Mouse (Mus musculus): ENCODE measurements around the gene Gmfb.
"Not testable (repeated sequence)": the region's sequence is repeated elsewhere in the genome, so short reads cannot be mapped to it uniquely, and the experiment has no call there.

Gene Gmfb

GRCm38 (mm10) chr14:46821873-46822716 is at the start of gene Gmfb:
Gmfb (minus strand) TSS chr14:46822242.
- DNase-seq (ENCODE audit: low read depth, low spot score) = peak; percentile 87

DNA sequence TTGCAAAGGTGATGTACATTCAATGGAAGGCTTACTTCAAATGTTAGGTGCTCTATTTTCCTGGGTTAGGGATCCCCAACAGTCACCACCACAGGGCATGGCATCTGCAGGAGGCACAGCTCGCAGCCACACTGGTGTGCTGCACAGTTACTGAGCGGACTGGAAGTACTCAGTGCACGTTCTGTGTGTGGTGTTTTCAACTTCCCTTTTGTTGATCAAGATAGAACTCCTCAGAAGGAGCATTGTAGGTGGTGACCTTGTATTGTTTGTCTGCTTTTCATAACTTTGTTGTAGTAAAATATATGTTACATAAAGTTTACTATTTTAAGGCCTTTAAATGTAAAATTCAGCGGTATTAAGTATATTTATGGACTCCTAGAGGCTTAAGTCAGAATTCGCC is 40.9 kb upstream of the Gmfb start:
- no peak for DNase-seq (ENCODE audit: low read depth, low spot score)

DNA sequence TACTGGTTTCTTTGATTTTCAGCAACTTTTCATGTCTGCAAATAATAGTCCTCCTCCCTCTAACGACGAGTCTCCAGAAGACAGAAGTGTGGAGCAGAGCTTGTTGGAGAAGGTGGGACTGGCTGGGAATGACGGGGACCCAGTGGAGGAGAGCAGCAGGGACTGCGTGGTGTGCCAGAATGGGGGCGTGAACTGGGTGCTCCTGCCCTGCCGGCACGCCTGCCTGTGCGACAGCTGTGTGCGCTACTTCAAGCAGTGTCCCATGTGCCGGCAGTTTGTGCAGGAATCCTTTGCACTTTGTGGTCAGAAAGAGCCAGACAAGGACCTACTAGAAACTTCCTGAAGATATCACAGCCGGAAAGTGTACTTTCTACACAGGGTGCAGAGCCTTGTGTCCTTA is 31.6 kb upstream of the Gmfb start:
- DNase-seq (ENCODE audit: low read depth, low spot score) = no peak

DNA sequence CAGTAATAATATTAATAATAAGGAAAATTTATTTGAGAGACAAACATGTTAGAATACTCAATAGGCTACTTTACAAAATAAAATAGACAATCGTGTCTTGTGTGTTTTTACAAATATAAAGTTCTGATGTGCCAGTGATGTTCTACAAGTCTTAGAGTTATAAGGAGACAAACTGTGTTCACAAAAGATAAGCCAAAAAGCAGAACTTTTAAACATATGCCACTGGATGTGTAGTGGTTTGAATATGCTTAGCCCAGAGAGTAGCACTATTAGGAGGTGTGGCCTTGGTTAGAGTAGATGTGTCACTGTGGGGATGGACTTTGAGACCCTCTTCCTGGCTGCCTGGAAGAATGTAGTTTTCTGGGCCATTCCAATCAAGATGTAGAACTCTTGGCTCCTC is 27.7 kb upstream of the Gmfb start:
- DNase-seq (ENCODE audit: low read depth, low spot score) = no peak

- no peak for DNase-seq (ENCODE audit: low read depth, low spot score)
These were observed 26.7 kb upstream of the Gmfb start for GRCm38 (mm10) chr14:46848736-46849135.

GRCm38 (mm10) chr14:46848063-46848590 is 26.1 kb upstream of the Gmfb start:
- DNase-seq (ENCODE audit: low read depth, low spot score) = no peak

DNA sequence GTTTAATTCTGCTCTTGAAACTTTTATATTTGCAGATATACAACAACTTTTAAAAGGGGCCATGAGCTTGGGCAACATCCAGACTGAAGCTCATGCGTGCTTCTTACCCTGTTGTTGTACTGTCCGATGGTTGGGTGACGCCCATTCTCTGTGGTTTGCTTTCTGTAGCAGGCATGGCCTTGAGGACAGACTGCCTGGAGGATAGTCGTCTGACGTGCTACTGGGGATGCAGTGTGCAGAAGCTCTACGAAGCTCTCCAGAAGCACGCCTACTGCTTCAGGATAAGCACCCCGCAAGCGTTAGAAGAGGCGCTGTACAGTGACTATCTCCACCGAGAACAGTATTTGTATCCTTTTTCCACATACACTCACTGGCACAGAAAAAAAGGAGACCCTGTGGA is 23.7 kb upstream of the Gmfb start:
- no peak for DNase-seq (ENCODE audit: low read depth, low spot score)

GRCm38 (mm10) chr14:46839326-46839725 is 17.3 kb upstream of the Gmfb start:
- DNase-seq (ENCODE audit: low read depth, low spot score) = no peak

DNA sequence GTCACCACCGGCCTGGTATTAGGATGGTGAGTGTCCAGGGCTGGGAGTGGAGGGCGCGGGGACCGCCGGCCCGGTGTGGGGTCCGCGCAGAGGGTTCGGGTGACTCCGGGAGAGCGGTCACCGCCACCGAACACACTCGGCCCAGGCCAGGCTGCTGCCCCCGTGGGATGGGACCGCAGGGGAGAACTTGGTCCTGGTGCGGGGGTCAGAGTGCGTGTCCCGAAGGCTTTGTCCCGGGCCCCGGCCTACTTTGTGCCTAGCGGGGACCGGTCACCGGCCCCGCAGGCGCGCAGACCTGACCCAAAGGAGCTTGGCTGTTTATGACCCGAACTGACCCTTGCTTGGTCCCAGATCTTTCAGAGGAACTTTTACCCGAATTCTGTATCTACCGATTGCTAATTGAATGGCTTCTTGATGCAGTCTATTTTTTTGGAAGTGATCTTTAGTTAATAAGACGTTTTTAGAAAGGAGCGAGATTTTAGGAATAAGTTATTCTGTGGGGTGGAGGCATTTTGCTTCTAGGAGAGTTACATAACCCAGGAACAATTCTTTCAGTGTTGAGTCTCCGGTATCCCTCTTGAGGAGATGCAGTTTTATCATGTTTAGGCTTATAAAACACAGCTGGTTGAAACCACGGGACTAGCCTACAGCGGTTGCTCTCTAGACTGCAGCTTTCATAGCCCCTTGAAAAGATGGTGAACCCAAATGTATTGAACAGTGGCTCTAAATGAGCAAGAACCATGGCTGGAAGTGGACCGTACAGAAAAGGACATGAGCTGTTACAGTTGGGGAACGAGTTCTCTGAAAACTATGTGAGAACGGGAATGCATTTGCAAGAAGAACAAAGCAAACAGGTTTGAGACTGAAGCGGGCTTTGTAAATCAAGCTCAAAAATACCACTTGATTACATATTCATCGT is 10.6 kb upstream of the Gmfb start:
- DNase-seq (ENCODE audit: low read depth, low spot score) = no peak

- DNase-seq (ENCODE audit: low read depth, low spot score) = peak; percentile 96
These were observed 9.8 kb upstream of the Gmfb start, which contains the start of gene Cgrrf1 for GRCm38 (mm10) chr14:46831837-46832333. Cgrrf1 (plus strand) TSS chr14:46832125.

DNA sequence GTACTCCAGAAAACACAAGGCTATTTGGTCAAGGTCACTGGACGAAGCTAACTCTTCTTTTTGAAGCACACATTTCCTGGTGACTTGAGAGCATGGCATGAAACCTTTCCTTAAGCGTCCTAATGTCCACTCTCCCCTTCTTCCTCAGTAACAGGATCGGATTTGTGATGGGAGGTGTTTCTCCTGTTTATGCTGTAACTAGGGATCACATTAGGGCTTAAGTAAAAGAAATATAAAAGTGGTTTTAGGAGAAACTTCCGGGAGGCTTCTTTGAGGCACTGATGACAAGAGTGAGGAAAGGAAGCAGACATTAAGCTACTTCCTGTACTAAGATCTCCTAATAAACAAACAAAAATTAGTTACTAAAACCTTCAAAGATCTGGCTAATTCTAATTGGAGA is 9.3 kb upstream of the Gmfb start:
- DNase-seq (ENCODE audit: low read depth, low spot score) = no peak

DNA sequence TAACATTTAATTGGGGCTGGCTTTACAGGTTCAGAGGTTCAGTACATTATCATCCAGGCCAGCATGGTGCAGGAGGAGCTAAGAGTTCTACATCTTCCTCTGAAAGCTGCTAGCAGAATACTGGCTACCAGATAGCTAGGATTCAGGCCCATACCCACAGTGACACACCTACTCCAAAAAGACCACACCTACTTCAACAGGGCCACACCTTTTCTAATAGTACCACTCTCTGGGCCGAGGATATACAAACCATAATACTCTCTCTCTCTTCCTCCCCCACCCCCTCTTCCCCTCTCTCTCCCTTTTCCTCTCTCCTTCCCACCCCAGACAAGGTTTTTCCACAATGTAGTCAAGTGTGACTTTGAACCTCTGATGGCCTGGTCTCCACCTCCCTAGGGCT is 5.4 kb upstream of the Gmfb start:
- DNase-seq (ENCODE audit: low read depth, low spot score) = no peak

GRCm38 (mm10) chr14:46823996-46824395 is 2.0 kb upstream of the Gmfb start:
- no peak for DNase-seq (ENCODE audit: low read depth, low spot score)

DNA sequence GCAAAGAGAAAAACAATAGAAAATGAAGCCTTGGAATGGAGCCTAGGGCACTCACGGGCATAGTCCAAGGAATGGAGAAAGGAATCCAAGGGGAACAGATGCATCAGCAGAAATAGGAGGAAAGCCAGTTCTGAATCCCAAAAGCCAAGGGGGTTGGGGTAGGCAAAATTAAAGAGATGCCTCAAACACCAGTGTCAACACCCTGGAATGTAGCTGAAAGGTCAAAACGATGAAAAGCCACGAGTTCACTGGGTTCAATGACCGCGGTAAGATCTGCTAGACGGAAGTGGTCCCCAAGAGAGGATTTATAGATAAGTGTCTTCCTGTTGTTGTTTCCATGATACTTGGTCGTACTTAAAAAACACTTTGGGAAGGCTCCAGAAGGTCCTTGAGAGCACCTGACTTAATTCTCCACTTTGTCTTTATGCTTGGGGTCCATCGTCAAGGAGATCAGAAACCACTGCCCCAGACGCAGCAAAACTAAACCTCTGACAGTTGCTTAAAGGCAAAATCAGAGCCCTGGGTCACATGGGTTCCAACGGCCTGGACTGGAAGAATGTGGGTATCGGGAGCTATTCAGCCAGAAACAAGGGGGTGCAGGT is 670 bp downstream of the Gmfb start:
- DNase-seq (ENCODE audit: low read depth, low spot score) = no peak

DNA sequence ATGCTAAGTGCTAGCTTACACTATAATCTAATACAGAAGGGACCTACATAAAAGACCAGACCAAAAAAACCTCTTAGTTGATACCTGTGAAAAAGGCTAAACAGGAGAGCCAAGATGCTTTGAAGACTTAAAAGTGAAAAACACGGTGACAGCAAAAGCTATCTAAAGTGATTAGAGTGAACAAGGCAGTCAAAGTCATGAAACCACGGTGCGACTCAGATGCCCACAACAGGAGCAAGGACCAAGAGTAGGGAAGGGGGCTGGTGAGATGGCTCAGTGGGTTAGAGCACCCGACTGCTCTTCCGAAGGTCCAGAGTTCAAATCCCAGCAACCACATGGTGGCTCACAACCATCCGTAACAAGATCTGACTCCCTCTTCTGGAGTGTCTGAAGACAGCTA is 2.1 kb downstream of the Gmfb start:
- not testable (repeated sequence) for DNase-seq (ENCODE audit: low read depth, low spot score)

GRCm38 (mm10) chr14:46818743-46819142 is 3.3 kb downstream of the Gmfb start:
- DNase-seq (ENCODE audit: low read depth, low spot score) = no peak

- DNase-seq (ENCODE audit: low read depth, low spot score) = no peak
These were observed 5.0 kb downstream of the Gmfb start for GRCm38 (mm10) chr14:46816916-46817622.

GRCm38 (mm10) chr14:46815640-46816039 is 6.4 kb downstream of the Gmfb start:
- DNase-seq (ENCODE audit: low read depth, low spot score) = no peak

DNA sequence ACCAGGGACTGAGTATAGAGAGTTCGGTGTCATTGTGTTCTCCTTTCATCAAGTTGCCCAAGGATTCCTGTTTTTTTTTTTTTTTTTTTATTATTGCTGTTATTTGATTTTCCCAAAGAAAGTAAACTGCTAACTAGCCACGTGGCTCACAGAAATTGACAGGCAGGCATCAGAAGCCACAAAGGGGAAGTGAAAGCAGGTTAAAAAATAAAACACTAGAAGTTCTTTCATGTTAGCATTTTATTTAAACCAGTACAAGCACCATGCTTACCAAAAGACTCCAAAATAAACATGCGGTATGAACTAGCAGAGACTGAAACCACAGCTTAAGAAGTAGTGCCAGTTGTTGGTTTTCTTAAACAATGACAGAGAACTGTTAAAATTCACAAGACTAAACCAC is 14.1 kb downstream of the Gmfb start:
- DNase-seq (ENCODE audit: low read depth, low spot score) = no peak

- no peak for DNase-seq (ENCODE audit: low read depth, low spot score)
These were observed 15.9 kb downstream of the Gmfb start for GRCm38 (mm10) chr14:46806186-46806585.

DNA sequence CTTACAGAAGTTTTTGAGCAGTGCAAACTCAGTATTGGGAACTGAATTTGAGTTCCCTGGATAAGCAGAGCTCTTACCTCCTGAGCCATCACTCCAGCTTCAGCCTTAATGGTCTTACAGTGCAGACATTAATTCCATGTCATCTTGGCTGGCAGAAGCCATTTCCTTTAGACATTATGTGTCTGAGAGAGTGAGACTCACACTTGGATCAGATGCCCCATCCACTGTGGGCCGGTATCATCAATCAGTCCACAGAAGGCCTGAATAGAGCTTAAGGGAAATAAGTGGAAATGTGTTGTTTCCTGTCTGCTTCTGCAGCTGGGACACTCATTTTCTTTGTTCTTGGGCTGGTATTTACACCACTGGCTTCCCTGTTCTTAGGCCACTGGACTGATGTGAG is 18.3 kb downstream of the Gmfb start:
- no peak for DNase-seq (ENCODE audit: low read depth, low spot score)
